Mouse (Mus musculus) kidney, postnatal 0 days (tissue): ENCODE measurements around the gene Psme2b. TPM values are rescaled to one million over a fixed set of nuclear protein-coding genes. Genes with fewer than 3 reads are reported as not detected.
"Not testable (repeated sequence)": the region's sequence is repeated elsewhere in the genome, so short reads cannot be mapped to it uniquely, and the experiment has no call there.

Source experiments
- ATAC-seq: fragments of 200-750 bp; cut with Nextera tagmentation; replicated peaks from 2 replicates; pipeline ENCODE4 v1.8.0; 2017; ENCODE audit warnings: low read depth, moderate number of reproducible peaks, moderate TSS enrichment, moderate library complexity; ENCODE audit not compliant: low FRiP score
- DNase-seq: peaks from one replicate; pipeline ENCODE4 v3.0.0-alpha.2; 2016; ENCODE audit warnings: low spot score
- H3K27ac ChIP-seq: fragments of 300-500 bp; sonication (generic); 2 replicates; pipeline ENCODE4 v1.5.1; 2014; ENCODE audit warnings: mild to moderate bottlenecking
- H3K27me3 ChIP-seq: fragments of 300-500 bp; sonication (generic); 2 replicates; pipeline ENCODE4 v1.6.1; 2014; ENCODE audit warnings: low read length, mixed read lengths; ENCODE audit not compliant: insufficient read depth
- H3K36me3 ChIP-seq: fragments of 300-500 bp; sonication (generic); 2 replicates; pipeline ENCODE4 v1.6.1; 2014; ENCODE audit warnings: low read length, mixed read lengths; ENCODE audit not compliant: insufficient read depth
- H3K4me1 ChIP-seq: fragments of 300-500 bp; sonication (generic); replicated peaks from 2 replicates; pipeline ENCODE4 v1.6.1; 2014; ENCODE audit warnings: antibody characterized with exemption, low read length, mixed read lengths; ENCODE audit not compliant: insufficient read depth
- H3K4me2 ChIP-seq: fragments of 300-500 bp; sonication (generic); 2 replicates; pipeline ENCODE4 v1.6.1; 2014; ENCODE audit warnings: mild to moderate bottlenecking, low read length, moderate library complexity, mixed read lengths
- H3K4me3 ChIP-seq: fragments of 300-500 bp; sonication (generic); replicated peaks from 2 replicates; pipeline ENCODE4 v1.5.1; 2014; ENCODE audit warnings: low read depth, low read length
- H3K9ac ChIP-seq: fragments of 300-500 bp; sonication (generic); 2 replicates; pipeline ENCODE4 v1.6.1; 2014; ENCODE audit warnings: low read depth, low read length
- H3K9me3 ChIP-seq: fragments of 300-500 bp; sonication (generic); replicated peaks from 2 replicates; pipeline ENCODE4 v1.6.1; 2016; ENCODE audit warnings: low read length, inconsistent platforms, mixed read lengths
- WGBS: fragments of 180-500 bp; shearing (Covaris S2); extraction: QIAGEN DNeasy Blood & Tissue Kit; methylation state at CpG from one replicate; pipeline ENCODE4 v1.1.7; 2014; 5-methylcytosine and 5-hydroxymethylcytosine counted together
- polyA plus RNA-seq: library from polyadenylated mRNA; unstranded; fragments of >200 nt; fragmentation: Nextera tagmentation; extraction: Ambion mirVana; gene quantifications from 2 replicates; pipeline ENCODE4 v1.2.1, GENCODE M21; 2015

The Psme2b gene
- 5.0 and 5.7 TPM in 2 replicates for polyA plus RNA-seq

DNA sequence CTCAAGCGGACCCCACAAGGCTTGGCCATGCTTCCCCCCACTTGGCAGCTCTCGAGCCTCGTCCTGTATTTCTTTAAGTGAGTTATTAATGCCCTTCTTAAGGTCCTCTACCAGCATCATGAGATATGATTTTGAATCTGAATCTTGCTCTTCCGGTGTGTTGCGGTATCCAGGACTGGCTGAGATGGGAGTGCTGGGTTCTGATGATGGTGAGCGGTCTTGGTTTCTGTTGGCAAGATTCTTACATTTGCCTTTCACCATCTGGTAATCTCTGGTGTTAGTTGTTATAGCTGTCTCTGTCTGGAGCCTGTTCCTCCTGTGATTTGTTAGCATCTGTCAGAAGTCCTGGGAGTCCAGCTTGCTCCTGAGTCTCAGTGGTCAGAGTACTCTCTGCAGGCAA is at the start of gene Psme2b:
Gene Psme2b, minus strand, starts transcription at position 101 of the 400 bp plus-strand sequence.
- WGBS = 90% methylated on average over 6 of the region's 6 CpGs
- not testable (repeated sequence) for DNase-seq, H3K9ac ChIP-seq, H3K9me3 ChIP-seq, H3K4me3 ChIP-seq, H3K36me3 ChIP-seq, ATAC-seq, H3K4me2 ChIP-seq, H3K27ac ChIP-seq, H3K4me1 ChIP-seq, H3K27me3 ChIP-seq

GRCm38 (mm10) chr11:48994018-48994417 is 48.0 kb upstream of the Psme2b start, which contains the start of gene Tgtp1:
Tgtp1 (minus strand) TSS chr11:48994172.
- H3K36me3 ChIP-seq, H3K9me3 ChIP-seq, H3K4me3 ChIP-seq, H3K27me3 ChIP-seq, H3K4me1 ChIP-seq, H3K4me2 ChIP-seq, H3K9ac ChIP-seq: not testable (repeated sequence)
- DNase-seq (peak; percentile 77), ATAC-seq (peak; percentile 72)
- 20% methylated on average over 2 of the region's 2 CpGs for WGBS
- H3K27ac ChIP-seq = 0 out of 2 replicates have a peak within 1 kb of the TSS, but pooled peaks have one; percentile 9

DNA sequence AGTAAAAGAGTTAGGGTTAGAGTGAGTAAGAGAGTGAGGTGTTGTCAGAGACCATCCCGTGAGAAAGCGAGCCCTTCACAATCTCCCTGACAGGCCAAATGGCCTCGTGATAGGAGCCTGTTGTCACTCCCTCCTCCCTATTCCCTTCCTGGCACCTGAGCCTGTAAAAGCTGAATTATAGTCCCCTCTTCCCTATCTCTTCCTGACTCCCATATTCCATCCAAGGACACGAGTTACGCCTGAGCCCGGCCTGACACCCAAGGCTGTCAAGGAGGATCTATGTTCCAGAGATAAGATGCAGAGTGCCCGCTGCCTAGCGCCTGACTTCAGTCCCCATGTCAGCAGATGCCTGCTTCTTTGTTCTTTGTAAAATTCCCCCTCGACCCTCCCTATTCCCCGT is 47.3 kb upstream of the Psme2b start:
- not testable (repeated sequence) for ATAC-seq, H3K36me3 ChIP-seq, H3K9me3 ChIP-seq, H3K4me3 ChIP-seq, H3K4me2 ChIP-seq, H3K9ac ChIP-seq, H3K27me3 ChIP-seq, DNase-seq, H3K4me1 ChIP-seq, H3K27ac ChIP-seq
- 22% methylated on average over 10 of the region's 10 CpGs for whole genome bisulfite sequencing

DNA sequence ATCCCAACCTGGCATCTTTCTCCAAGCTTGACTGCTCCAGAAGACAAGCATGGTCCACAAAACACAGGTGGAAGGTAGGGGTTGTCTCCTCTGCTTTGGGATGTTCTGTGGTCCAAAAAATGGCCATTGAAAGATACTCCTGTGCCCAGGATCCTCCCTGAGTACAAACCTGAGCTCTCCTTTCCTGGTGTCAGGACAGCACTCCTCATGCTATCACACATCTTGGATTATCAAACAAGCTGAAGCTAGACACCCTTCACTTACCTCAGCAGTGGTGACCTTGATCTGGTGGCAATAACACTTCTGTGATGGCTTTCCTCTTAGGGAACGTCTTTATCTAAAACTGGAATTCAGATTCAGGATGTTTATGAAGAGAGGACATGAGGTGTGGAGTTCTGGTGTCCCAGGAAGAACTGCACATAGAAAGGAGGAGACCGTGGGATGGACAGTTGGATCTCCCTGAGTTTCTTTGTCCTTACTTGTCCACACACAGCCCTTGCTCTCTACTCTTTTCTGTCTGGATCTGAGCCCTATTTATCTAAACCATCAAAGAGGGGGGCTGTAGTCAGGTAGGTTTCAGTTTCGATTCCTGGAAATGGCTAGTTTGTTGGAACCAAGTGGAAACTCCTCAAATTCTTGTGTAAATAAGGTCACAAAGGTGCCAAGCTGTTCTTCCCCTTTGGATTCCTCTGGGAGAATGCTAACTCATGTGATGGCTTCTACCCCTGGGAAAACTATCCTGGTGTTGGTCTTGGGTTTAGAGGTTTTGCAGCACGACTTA is 45.9 kb upstream of the Psme2b start, which contains the start of gene Gm12185:
Gene Gm12185, minus strand, starts transcription at position 487 of the 781 bp plus-strand sequence.
- not testable (repeated sequence) for H3K27me3 ChIP-seq, H3K27ac ChIP-seq, H3K9ac ChIP-seq, H3K4me2 ChIP-seq, H3K4me3 ChIP-seq, H3K4me1 ChIP-seq, H3K36me3 ChIP-seq, H3K9me3 ChIP-seq, ATAC-seq
- peak; percentile 62 for DNase-seq
- 36% methylated on average over 4 of the region's 4 CpGs for WGBS

- not testable (repeated sequence) for H3K4me3 ChIP-seq, DNase-seq, H3K36me3 ChIP-seq, H3K27me3 ChIP-seq, H3K9ac ChIP-seq, H3K4me2 ChIP-seq, H3K4me1 ChIP-seq, H3K27ac ChIP-seq, ATAC-seq, H3K9me3 ChIP-seq
- 65% methylated on average over 1 of the region's 2 CpGs for WGBS
Observed at GRCm38 (mm10) chr11:48989981-48990380, 44.0 kb upstream of the Psme2b start.

GRCm38 (mm10) chr11:48988219-48988618 is 42.2 kb upstream of the Psme2b start:
- H3K36me3 ChIP-seq, H3K9ac ChIP-seq, ATAC-seq, H3K4me3 ChIP-seq, H3K4me2 ChIP-seq, H3K27ac ChIP-seq, DNase-seq, H3K27me3 ChIP-seq, H3K9me3 ChIP-seq, H3K4me1 ChIP-seq: not testable (repeated sequence)
- 70% methylated on average over 2 of the region's 3 CpGs for WGBS

GRCm38 (mm10) chr11:48982848-48983247 is 36.9 kb upstream of the Psme2b start:
- H3K27me3 ChIP-seq, DNase-seq, H3K4me2 ChIP-seq, H3K9me3 ChIP-seq, H3K36me3 ChIP-seq, ATAC-seq, H3K27ac ChIP-seq, H3K9ac ChIP-seq, H3K4me1 ChIP-seq, H3K4me3 ChIP-seq: not testable (repeated sequence)
- WGBS = no CpG with 5 or more reads among the region's 3 CpGs

- DNase-seq, H3K4me2 ChIP-seq, H3K9ac ChIP-seq, H3K27me3 ChIP-seq, H3K4me3 ChIP-seq, H3K36me3 ChIP-seq, ATAC-seq, H3K4me1 ChIP-seq, H3K9me3 ChIP-seq, H3K27ac ChIP-seq: not testable (repeated sequence)
- no CpG with 5 or more reads among the region's 5 CpGs for WGBS
Observed at GRCm38 (mm10) chr11:48980052-48980451, 34.1 kb upstream of the Psme2b start.

DNA sequence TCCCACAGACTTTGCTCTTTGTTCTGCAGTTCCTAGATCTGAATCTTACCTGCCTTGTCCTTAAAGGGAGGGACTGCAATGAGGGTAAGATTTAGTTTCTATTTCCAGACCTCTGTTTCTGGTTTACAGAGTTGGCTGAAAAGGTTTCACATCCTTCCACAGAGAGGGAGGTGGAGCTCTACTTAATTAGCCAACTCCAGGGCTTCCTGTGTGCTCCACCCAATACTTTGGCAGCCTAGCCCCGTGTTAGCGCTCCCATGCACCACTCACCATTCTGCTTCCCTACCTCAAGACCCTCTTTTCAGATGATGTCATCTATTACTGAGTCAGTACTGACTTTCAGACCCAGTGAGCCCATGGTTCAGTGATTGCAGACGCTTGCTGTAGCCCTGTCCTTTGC is 33.3 kb upstream of the Psme2b start, which contains the start of gene 9930111J21Rik1:
Gene 9930111J21Rik1, minus strand, starts transcription at position 148 of the 400 bp plus-strand sequence.
- WGBS = no CpG with 5 or more reads among the region's 3 CpGs
- H3K4me1 ChIP-seq, ATAC-seq: not testable (repeated sequence)

More for the DNA sequence above, 33.3 kb upstream of the Psme2b start, which contains the start of gene 9930111J21Rik1:
- DNase-seq, H3K27me3 ChIP-seq, H3K9me3 ChIP-seq, H3K27ac ChIP-seq, H3K4me3 ChIP-seq, H3K36me3 ChIP-seq, H3K9ac ChIP-seq, H3K4me2 ChIP-seq: not testable (repeated sequence)
